Mouse (Mus musculus): ENCODE measurements around the gene Gm3573. TPM values are rescaled to one million over a fixed set of nuclear protein-coding genes. Genes with fewer than 3 reads are reported as not detected.
"Not testable (repeated sequence)": the region's sequence is repeated elsewhere in the genome, so short reads cannot be mapped to it uniquely, and the experiment has no call there.

Gene Gm3573
- polyA plus RNA-seq (2016; fragmentation: Nextera tagmentation; extraction: Ambion mirVana): not detected in 2 replicates

GRCm38 (mm10) chr14:42190691-42191090 is at the start of gene Gm3573:
Gene Gm3573, minus strand, starts transcription at chr14:42190791.
- DNase-seq (ENCODE audit: extremely low spot score, low spot score); H3K27ac ChIP-seq; H3K27me3 ChIP-seq (ENCODE audit: poor library complexity, severe bottlenecking); H3K9me3 ChIP-seq; H3K36me3 ChIP-seq (replicated peaks); H3K4me3 ChIP-seq; H3K4me1 ChIP-seq: not testable (repeated sequence)
- no CpG with 5 or more reads among the region's 1 CpGs for WGBS

DNA sequence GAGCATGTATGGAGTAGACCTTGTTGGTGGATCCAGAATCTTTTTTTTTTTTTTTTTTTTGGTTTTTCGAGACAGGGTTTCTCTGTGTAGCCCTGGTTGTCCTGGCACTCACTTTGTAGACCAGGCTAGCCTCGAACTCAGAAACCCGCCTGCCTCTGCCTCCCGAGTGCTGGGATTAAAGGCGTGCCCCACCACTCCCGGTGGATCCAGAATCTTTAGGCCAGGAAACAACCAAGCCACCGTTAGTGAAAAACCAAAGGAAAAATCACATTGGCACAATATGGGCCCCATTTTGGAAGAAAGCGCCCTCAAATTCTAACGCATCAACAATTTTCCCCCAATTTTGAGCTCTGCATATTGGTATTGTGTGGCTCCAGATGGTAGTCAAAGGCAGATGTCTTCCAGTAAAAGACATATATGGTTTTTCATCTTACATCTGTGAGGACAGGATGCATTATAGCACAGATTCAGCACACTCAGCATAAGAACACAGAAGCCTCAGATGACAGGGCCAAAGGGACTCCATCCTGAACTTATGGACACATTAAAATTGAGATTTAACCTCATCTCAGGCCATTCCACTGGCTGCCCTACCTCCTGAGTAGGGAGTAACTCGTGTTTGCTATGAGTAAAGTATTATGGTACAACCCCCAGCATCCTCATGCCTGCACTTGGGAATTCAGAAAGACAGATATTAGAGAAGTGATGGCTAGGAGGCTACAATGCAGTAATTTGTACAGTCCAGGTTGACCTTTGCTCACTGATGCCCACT is 26.4 kb upstream of the Gm3573 start:
- H3K27me3 ChIP-seq (ENCODE audit: poor library complexity, severe bottlenecking); H3K4me1 ChIP-seq; H3K27ac ChIP-seq; H3K4me3 ChIP-seq; H3K36me3 ChIP-seq (replicated peaks); DNase-seq (ENCODE audit: extremely low spot score, low spot score); H3K9me3 ChIP-seq: not testable (repeated sequence)
- 79% methylated on average over 9 of the region's 10 CpGs for WGBS

GRCm38 (mm10) chr14:42183936-42184335 is 6.7 kb downstream of the Gm3573 start:
- 87% methylated on average over 3 of the region's 3 CpGs for WGBS

DNA sequence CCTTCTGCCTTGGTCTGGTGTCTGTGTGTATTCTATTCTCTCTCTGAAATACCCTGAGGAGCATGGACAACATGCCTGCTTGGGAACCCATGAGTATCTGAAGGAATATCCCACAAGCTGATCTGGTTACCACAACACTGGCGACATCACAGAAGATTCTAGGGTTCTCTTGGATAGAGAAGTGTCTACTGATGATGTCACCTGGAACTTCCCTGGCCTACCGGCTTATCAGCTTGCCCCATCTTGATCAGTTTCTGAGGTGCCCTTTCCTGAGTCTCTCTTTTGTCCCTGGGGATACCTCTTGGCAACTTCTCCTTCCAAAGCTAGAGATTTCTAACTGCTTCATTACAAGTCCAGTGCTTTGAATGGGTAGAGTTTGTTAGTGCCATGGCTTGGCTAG is 28.1 kb downstream of the Gm3573 start, which contains the start of gene Gm17027:
Gm17027 (minus strand) TSS at position 101 of the 400 bp plus-strand sequence.
- DNase-seq (ENCODE audit: extremely low spot score, low spot score); H3K27me3 ChIP-seq (ENCODE audit: poor library complexity, severe bottlenecking); H3K4me3 ChIP-seq; H3K27ac ChIP-seq; H3K36me3 ChIP-seq (replicated peaks); H3K4me1 ChIP-seq; H3K9me3 ChIP-seq: not testable (repeated sequence)
- WGBS: 73% methylated on average over 2 of the region's 2 CpGs

More at GRCm38 (mm10) chr14:42183936-42184335, 6.7 kb downstream of the Gm3573 start:
- H3K9me3 ChIP-seq; DNase-seq (ENCODE audit: extremely low spot score, low spot score); H3K27ac ChIP-seq; H3K27me3 ChIP-seq (ENCODE audit: poor library complexity, severe bottlenecking); H3K4me3 ChIP-seq; H3K4me1 ChIP-seq; H3K36me3 ChIP-seq (replicated peaks): not testable (repeated sequence)

Other genes starting within 250 kb of the Gm3573 start
- gene 1700024B05Rik, start 246.8 kb downstream of the Gm3573 start, polyA plus RNA-seq (2016; fragmentation: Nextera tagmentation; extraction: Ambion mirVana): not detected in 2 replicates
- not detected in 2 replicates for gene Gm6401, start 222.9 kb downstream of the Gm3573 start, polyA plus RNA-seq (2016; fragmentation: Nextera tagmentation; extraction: Ambion mirVana)
- gene Gm3543, start 207.5 kb downstream of the Gm3573 start, polyA plus RNA-seq (2016; fragmentation: Nextera tagmentation; extraction: Ambion mirVana): not detected in 2 replicates
- gene Gm7951, start 73.4 kb downstream of the Gm3573 start, polyA plus RNA-seq (2016; fragmentation: Nextera tagmentation; extraction: Ambion mirVana): not detected in 2 replicates
- not detected in 2 replicates for gene Gm17027, start 28.2 kb downstream of the Gm3573 start, polyA plus RNA-seq (2016; fragmentation: Nextera tagmentation; extraction: Ambion mirVana)
- not detected in 2 replicates for gene Gm17026, start 69.3 kb upstream of the Gm3573 start, polyA plus RNA-seq (2016; fragmentation: Nextera tagmentation; extraction: Ambion mirVana)
- gene Gm9611, start 106.6 kb upstream of the Gm3573 start, polyA plus RNA-seq (2016; fragmentation: Nextera tagmentation; extraction: Ambion mirVana): not detected in 2 replicates
- gene Gm7995, start 119.4 kb upstream of the Gm3573 start, polyA plus RNA-seq (2016; fragmentation: Nextera tagmentation; extraction: Ambion mirVana): not detected in 2 replicates
- not detected in 2 replicates for gene Gm8005, start 248.9 kb upstream of the Gm3573 start, polyA plus RNA-seq (2016; fragmentation: Nextera tagmentation; extraction: Ambion mirVana)